Mouse (Mus musculus) bone marrow, adult 2 months (tissue): ENCODE results near the gene Ppfia4.

Source experiments
- CTCF ChIP-seq: fragments of 200-500 bp; IDR thresholded peaks from 2 replicates; pipeline ENCODE4 v1.5.1; 2011; ENCODE audit warnings: low read length, control low read depth; ENCODE audit not compliant: control insufficient read depth, insufficient read depth
- POLR2A ChIP-seq: fragments of 200-500 bp; IDR thresholded peaks from 2 replicates; pipeline ENCODE4 v1.6.1; 2011; ENCODE audit warnings: low read depth, mild to moderate bottlenecking, control low read depth, low read length, borderline replicate concordance; ENCODE audit not compliant: control insufficient read depth

DNA sequence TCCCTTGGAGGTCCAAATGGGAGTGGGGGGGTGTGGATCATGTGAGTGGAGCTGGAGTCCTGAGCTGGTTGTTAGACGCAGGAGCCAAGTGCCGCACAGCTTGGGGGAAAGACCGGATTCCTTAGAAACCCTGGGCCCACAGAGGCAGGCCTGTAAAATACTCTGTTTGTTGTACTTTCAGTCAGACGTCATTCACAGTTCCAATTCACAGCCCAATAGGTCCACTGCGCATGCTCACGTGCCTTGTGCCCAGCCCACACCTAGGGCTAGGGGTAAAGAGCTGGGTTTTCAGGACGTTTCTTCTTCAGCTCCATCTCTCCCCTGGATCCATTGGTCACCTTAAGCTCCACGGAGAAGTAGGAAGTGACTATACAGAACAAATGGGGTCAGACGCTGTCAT lies 40.1 kb downstream of the Ppfia4 start:
- TF ChIP-seq CTCF = no peak
- TF ChIP-seq POLR2A = no peak
